In genomic region chr12:84284885-84285592, GRCm38 (mm10) we compare ENCODE assay signal across 8 mouse cellular contexts. TPM values are rescaled to one million over a fixed set of nuclear protein-coding genes. Genes with fewer than 3 reads are reported as not detected.
DNase-seq lines count a peak whose midpoint lies in the region; ATAC-seq lines count a peak whose summit lies in the region.

Ptgr2 (plus strand) TSS chr12:84285232.

- H3K36me3 ChIP-seq in hindbrain, embryonic 15.5 days, result no peaks in the 10 kb centered on the region

- H3K4me2 ChIP-seq in hindbrain, embryonic 15.5 days, result peak within 1 kb of the TSS; percentile 80

- no peaks in the 10 kb centered on the region for H3K27me3 ChIP-seq in hindbrain, embryonic 15.5 days

- peaks cover 15% of the 10 kb centered on the region for H3K4me1 ChIP-seq in hindbrain, embryonic 15.5 days (replicated peaks)

- DNase-seq in T-cell, adult 2 months (ENCODE audit: low spot score), result peak; percentile 95
- DNase-seq in cerebellum, postnatal 36 days, result peak; percentile 87 to 90
- DNase-seq in frontal cortex, postnatal 36 days (ENCODE audit: low spot score in 2 of 2), result peak; percentile 80 to 91
- DNase-seq in left cerebral cortex, adult 11 months (ENCODE audit: low spot score), result peak; percentile 91
- DNase-seq in lung, postnatal 4 days, result peak; percentile 95 to 96
- peak; percentile 94 for DNase-seq in retina, postnatal 7 days (ENCODE audit: low read depth, low spot score)
- DNase-seq in urinary bladder, adult 2 months (ENCODE audit: low spot score), result peak; percentile 73

- H3K9ac ChIP-seq in hindbrain, embryonic 15.5 days, result peak within 1 kb of the TSS; percentile 60

- H3K27ac ChIP-seq in hindbrain, embryonic 15.5 days (replicated peaks), result peak within 1 kb of the TSS; percentile 73

- H3K9me3 ChIP-seq in hindbrain, embryonic 15.5 days, result no peaks in the 10 kb centered on the region

- peak within 1 kb of the TSS; percentile 60 for H3K4me3 ChIP-seq in hindbrain, embryonic 15.5 days

- under 1% methylated on average over 39 of the region's 39 CpGs for WGBS in hindbrain, embryonic 15.5 days

- ATAC-seq in hindbrain, embryonic 15.5 days (ENCODE audit: low FRiP score, low read depth), result peak; percentile 93

RNA-seq across cellular contexts. Expression of gene Ptgr2, which starts in this region (rescaled TPM):
- polyA plus RNA-seq in hindbrain, embryonic 15.5 days (2015; fragmentation: Nextera tagmentation; extraction: Ambion mirVana), result 13.6 and 16.2 TPM in 2 replicates
- 33.6 and 38.6 TPM in 2 replicates for polyA plus RNA-seq in urinary bladder, adult 2 months (2012; rRNA removed)

Comparison
In these comparisons a context has a peak if more than half of its experiments do, and no peak if none do; other contexts are left out.
1. Peak in every context shown above with its lines: DNase-seq, ATAC-seq, H3K4me3 ChIP-seq and H3K27ac ChIP-seq.